Mouse (Mus musculus) frontal cortex, postnatal 36 days (tissue): Measurements from ENCODE around the gene Rtn2.

ENCODE experiments used
- DNase-seq, 2 experiments: peaks; one replicate each; pipeline ENCODE4 v3.0.0; 2022; ENCODE audit warnings: low spot score in 2 of 2

Gene Rtn2

DNA sequence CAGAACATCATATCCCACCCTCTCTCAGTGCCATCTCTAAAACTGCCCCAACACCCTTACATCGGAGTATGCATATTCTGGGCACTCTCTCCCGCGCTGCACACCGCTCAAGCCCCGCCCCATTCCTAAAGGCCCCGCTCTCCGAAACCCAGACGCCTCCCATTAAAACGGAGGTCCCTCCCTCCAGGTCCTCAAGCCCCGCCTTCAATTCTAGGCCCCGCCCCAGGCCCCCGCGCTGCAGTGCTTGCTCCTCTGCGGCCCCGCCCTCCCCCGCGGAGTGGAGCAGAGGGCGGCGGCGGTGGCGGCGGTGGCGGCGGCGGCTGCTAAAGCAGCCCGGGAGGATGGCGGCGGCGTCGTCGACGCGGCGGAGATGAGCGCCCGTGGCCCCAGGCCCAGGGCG is at the start of gene Rtn2:
Gene Rtn2, plus strand, starts transcription at position 240 of the 400 bp plus-strand sequence.
- peak; percentile 74 to 78 for DNase-seq

GRCm38 (mm10) chr7:19234652-19235051 is 47.8 kb upstream of the Rtn2 start:
- DNase-seq: no peak

DNA sequence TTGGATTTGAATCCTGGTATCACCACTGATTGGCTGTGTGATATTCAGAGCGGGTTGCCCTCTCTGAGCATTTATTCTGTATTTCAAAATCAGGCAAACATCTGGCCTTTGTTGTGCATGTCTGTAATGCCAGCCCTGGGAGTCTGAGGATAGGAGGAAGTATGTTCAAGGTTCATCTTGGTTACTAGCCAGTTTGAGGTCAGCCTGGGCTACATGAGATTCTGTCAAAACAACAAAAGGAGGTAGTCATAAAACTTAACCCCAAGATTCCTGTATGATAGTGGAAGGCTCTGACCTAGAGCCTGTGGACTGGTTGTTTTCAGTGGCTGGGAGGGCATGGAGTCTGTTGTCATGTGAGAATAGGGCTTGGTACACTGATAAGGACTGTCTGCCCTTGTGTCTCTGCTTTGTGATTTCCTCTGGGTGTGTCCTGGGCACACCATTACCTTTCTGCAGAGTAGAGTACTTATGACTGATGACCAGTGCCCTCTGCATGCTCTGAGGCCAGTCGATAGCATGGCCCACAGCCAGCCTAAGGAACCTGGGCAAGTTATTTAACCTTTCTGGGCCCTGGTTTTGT is 47.2 kb upstream of the Rtn2 start:
- DNase-seq: no peak

DNA sequence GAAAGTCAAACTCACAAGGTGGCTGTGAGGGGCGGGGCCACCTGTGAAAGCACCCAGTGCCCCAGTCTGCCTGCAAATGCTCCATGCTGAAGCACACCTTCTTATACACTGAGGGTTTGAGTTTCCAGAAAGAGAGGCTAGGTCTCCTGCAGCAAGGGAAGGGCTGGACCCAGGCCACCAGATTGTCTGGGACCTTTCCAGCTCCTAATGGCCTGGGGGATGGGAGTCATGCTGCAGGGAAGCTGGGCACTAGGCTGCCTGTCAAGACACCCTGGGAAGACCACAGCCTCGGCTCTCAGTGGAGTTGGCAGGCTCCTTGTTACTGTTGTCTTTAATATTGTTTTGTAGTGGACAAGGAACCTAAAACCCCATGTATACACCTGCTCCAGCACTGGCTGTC is 46.0 kb upstream of the Rtn2 start:
- no peak for DNase-seq

DNA sequence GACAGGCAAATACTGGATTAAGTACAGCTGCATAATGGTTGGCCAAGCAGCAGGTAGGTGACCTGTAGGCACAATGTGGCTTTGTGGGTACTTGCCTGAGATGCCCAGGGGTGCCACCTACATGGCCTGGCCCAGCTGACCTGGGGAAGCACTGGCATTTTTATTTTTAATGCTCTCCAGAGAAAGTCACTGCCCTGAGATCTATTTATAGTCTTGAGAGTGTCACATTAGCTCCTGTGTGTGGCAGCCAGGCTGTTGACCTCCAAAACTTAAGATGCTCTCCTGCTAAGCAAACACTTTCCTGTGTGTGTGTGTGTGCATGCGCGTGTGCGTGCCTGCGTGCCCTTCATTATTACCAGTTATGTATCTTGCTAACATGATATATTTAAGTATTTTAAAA is 44.1 kb upstream of the Rtn2 start:
- no peak for DNase-seq

- peak; percentile 93 to 95 for DNase-seq
These were observed 43.0 kb upstream of the Rtn2 start for GRCm38 (mm10) chr7:19239423-19239822.

DNA sequence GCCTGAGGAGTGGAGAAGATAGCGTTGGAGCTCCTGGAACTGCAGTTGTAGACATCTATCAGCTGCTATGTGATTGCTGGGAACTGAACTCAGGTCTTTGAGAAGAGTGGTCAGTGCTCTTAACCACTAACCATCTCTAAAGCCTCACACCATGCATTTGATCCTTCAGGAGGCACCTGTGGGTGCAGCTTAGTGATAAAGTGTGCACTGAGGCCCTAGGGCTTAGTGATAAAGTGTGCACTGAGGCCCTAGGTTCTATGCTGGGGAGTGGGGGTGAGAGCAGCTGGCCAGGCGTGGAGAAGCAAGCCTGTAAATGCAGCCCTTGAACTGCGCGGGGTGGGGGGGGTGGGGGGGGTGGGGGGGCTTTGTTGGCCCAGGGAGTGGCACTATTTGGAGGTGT is 42.4 kb upstream of the Rtn2 start:
- no peak for DNase-seq

GRCm38 (mm10) chr7:19240905-19241463 is 41.4 kb upstream of the Rtn2 start:
- DNase-seq: no peak

- DNase-seq: no peak
These were observed 40.4 kb upstream of the Rtn2 start for GRCm38 (mm10) chr7:19242005-19242404.

DNA sequence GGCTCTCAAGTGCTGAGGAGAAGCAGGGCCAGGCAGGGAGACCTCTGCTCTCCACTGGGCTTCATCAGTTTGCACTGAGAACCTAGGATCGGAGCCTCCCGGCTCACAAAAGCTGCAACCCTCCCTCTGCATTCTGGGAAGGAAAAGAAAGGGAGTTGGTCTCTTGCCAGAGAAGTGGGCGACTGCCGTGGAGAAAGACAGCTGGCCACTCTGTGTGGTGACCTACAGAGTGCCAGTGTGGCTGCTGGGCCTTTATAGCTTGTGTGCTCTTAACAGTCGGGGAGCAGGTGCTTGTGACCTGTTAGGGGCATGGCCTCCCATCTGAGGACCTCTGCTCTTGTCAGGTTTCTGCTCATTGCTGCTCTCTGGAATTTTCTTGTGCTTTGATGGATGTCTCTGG is 38.6 kb upstream of the Rtn2 start:
- DNase-seq: peak in 1 of 2 experiments; percentile 59

- no peak for DNase-seq
These were observed 37.3 kb upstream of the Rtn2 start for GRCm38 (mm10) chr7:19245083-19245482.

DNA sequence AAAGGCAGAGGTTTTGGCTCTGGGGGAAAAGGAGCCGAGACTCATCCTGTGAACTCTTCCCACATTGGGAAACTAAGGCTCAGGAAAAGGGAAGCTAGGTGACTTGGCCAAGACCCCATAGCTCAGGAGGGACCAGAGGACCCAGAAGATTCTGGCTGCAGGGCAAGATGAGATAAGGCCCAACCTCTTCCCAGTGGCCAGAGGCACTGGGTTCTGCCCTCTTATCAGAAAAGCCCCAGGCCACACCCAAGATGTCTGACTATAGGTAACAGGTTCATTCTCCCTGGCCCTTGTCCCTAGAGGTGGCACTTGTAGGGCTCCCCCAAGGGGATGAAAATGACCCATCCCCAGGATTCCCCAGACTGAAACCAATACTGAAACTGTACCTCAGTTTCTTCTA is 35.6 kb upstream of the Rtn2 start:
- no peak for DNase-seq

- DNase-seq: no peak
These were observed 34.9 kb upstream of the Rtn2 start for GRCm38 (mm10) chr7:19247511-19247910.

- DNase-seq: no peak
These were observed 30.3 kb upstream of the Rtn2 start for GRCm38 (mm10) chr7:19252078-19252477.

DNA sequence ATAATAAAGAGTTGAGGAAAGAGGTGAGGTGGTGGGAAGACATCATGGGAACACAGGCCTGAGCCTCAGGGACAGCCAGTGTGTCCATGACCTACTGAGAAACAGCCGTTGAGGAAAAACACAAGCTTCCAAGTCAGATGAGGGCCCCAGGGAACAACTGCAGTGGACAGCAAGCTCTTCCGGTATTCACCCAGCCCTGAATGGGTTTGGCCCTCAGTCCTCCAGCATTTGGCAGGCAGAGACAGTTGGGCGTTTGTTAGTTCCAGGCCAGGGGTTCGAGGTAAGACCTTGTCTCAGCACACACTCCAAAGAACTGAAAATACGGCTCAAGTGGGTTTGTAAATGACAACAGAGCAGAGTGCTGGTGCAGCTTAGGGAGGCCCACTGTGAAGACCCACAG is 29.0 kb upstream of the Rtn2 start:
- DNase-seq: no peak

GRCm38 (mm10) chr7:19255395-19255794 is 27.0 kb upstream of the Rtn2 start:
- DNase-seq: no peak

GRCm38 (mm10) chr7:19256567-19256966 is 25.9 kb upstream of the Rtn2 start:
- no peak for DNase-seq

GRCm38 (mm10) chr7:19257390-19258022 is 24.9 kb upstream of the Rtn2 start:
- DNase-seq: peak in 1 of 2 experiments; percentile 45

- DNase-seq: no peak
These were observed 24.1 kb upstream of the Rtn2 start for GRCm38 (mm10) chr7:19258336-19258735.

- no peak for DNase-seq
These were observed 17.3 kb upstream of the Rtn2 start for GRCm38 (mm10) chr7:19265147-19265546.

DNA sequence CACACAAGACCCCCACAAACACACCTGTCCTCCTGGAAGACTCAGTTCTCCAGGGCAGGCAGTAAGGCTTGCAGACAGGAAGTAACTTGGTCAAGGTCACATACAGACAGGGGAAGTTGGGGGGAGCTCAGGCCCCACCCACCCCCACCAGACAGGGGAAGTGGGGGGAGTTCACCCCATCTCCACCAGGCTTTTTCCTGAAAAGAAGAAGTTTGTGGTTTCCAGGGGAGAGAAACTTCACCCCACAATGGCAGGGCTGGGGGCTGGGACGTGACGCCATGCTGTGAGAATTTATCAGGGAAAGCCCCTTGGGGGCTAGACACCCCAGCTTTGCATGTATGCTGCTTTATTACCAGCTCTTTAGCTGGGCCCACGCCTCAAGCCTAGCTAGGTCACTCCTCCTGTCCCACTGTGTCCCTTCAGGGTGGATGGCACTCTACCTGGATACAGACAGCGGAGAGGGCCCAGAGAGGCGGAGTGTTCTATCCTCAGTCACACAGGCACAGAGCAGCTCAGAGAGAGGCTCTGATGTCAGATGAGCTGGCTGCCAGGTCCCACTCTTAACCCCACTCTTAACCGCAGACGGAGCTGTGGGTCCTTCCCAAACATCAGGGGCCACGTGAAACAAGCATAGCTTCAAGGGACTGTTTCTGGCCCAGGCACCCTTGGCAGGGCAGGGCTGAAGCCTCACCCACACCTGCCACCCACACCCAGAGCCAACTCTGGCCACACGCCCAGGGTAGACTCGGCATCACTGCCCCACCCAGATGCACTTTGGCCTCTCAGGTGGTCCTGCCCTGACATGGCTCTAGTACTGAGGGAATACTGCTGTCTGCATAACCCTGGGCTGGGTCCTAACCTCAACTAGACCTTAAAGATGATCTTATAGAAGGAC is 16.2 kb upstream of the Rtn2 start:
- DNase-seq: no peak

DNA sequence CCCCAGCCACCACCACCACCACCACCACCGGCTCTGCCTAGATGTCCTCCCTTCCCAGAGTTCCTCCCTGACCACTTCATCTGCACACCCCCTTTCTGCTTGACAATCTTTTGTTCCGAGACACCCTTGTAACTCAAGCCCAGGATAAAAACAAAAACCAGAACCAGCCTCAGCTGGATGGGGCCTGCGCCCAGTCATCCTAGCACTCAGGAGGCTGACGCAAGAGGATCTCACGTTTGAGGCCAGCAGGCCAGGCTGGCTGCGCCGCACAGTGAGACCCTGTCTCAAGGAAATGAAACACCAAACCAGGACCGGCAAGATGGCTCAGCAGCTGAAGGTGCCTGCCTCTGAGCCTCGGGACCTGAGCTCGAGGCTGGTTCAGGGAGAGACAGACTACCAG is 15.4 kb upstream of the Rtn2 start:
- no peak for DNase-seq
